Mouse (Mus musculus) stomach, postnatal 0 days (tissue): ENCODE results near the gene Ripor1.

Experiments used
- CTCF ChIP-seq: IDR thresholded peaks from 2 replicates; pipeline ENCODE4 v1.5.1; 2016; ENCODE audit warnings: antibody characterized with exemption, low read depth, mild to moderate bottlenecking, moderate library complexity
- EP300 ChIP-seq: optimal IDR thresholded peaks from 2 replicates; pipeline ENCODE3; 2016; ENCODE audit warnings: antibody characterized with exemption

DNA sequence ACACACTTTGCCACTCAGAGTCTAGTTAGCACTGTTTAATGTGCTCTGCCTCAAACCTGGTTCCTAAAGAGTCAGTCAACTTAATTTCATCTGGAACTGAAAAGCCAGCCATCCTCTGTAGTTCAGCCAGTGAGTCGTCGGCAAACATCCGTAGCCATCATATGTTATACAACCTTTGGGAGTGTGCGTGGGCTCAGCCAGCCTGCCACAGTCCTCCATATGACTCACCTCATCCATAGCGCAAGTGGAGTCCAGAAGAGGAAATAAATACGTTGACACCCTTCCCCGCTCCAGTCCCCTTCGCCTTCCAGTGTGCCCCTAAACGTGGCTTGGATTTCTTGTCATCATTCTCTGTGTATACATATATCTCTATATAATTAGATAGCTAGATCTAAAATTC lies 33.2 kb upstream of the Ripor1 start:
- TF ChIP-seq CTCF (no peak), EP300 (no peak)
